Comparison of ENCODE assay signal across 8 mouse cellular contexts in genomic region chr13:109210403-109210802, GRCm38 (mm10).
DNase-seq lines count a peak whose midpoint lies in the region; ATAC-seq and TF ChIP-seq lines count a peak whose summit lies in the region.

No protein-coding gene starts in this region.

- H3K4me2 ChIP-seq in liver, postnatal 0 days (ENCODE audit: low read depth, low read length), result no peak overlapping the region

- no peak overlapping the region for H3K9ac ChIP-seq in ES-Bruce4 (ENCODE audit: low read depth, poor library complexity, severe bottlenecking)
- H3K9ac ChIP-seq in liver, postnatal 0 days (replicated peaks), result no peak overlapping the region

- peaks cover 2% of the 10 kb centered on the region for H3K4me1 ChIP-seq in ES-Bruce4 (ENCODE audit: control insufficient read depth, insufficient read depth, low read length)
- H3K4me1 ChIP-seq in liver, postnatal 0 days (ENCODE audit: insufficient read depth), result 0 out of 2 replicates have a peak, but pooled peaks cover 4% of the 10 kb centered on the region

- TF ChIP-seq POLR2A in ES-Bruce4 (IDR thresholded peaks at IDR 0.05; ENCODE audit: insufficient read depth, low read length), result no peak

- no peaks in the 10 kb centered on the region for H3K9me3 ChIP-seq in ES-Bruce4 (replicated peaks; ENCODE audit: control insufficient read depth, insufficient read depth, low read length, poor library complexity, severe bottlenecking)
- H3K9me3 ChIP-seq in liver, postnatal 0 days (ENCODE audit: low read length), result no peaks in the 10 kb centered on the region

- peak; percentile 83 for TF ChIP-seq CTCF in ES-Bruce4 (IDR thresholded peaks at IDR 0.05; ENCODE audit: low read depth, low read length)
- TF ChIP-seq CTCF in liver, postnatal 0 days (IDR thresholded peaks at IDR 0.05; ENCODE audit: low read depth), result peak; percentile 88

- no peak overlapping the region for H3K4me3 ChIP-seq in ES-Bruce4 (ENCODE audit: low read depth, low read length)
- no peak overlapping the region for H3K4me3 ChIP-seq in liver, postnatal 0 days (ENCODE audit: low read depth, low read length)

- no peak for TF ChIP-seq EP300 in ES-Bruce4 (IDR thresholded peaks at IDR 0.05; ENCODE audit: insufficient read depth, low read depth, low read length)
- TF ChIP-seq EP300 in liver, postnatal 0 days (IDR thresholded peaks at IDR 0.05; ENCODE audit: low read depth), result no peak

- DNase-seq in 3T3-L1 (ENCODE audit: low read depth, low spot score), result peak; percentile 80
- peak; percentile 65 for DNase-seq in cerebellum, adult 11-12 months
- DNase-seq in kidney, postnatal 10 days, result peak; percentile 90
- DNase-seq in liver, postnatal 0 days, result peak; percentile 80
- DNase-seq in retina, postnatal 7 days (ENCODE audit: low read depth, low spot score), result peak; percentile 38
- DNase-seq in urinary bladder, postnatal 10 days (ENCODE audit: low spot score), result peak; percentile 58

- H3K27me3 ChIP-seq in ES-Bruce4 (ENCODE audit: control insufficient read depth, insufficient read depth, low read length, poor library complexity, severe bottlenecking), result no peaks in the 10 kb centered on the region; the same call in 1 of the 2 replicates
- H3K27me3 ChIP-seq in liver, postnatal 0 days (ENCODE audit: insufficient read depth, low read length), result no peaks in the 10 kb centered on the region

- ATAC-seq in frontal cortex, adult (ENCODE audit: low TSS enrichment), result peak; percentile 66
- no peak for ATAC-seq in liver, postnatal 0 days

- no peaks in the 10 kb centered on the region for H3K36me3 ChIP-seq in ES-Bruce4 (ENCODE audit: control insufficient read depth, insufficient read depth, low read length, poor library complexity, severe bottlenecking)
- no peaks in the 10 kb centered on the region for H3K36me3 ChIP-seq in liver, postnatal 0 days (replicated peaks; ENCODE audit: insufficient read depth, low read length)

- 2% methylated on average over 4 of the region's 4 CpGs for WGBS in liver, postnatal 0 days (ENCODE audit: insufficient replicate concordance)

- no peak overlapping the region for H3K27ac ChIP-seq in ES-Bruce4 (ENCODE audit: insufficient read depth, low read length)
- H3K27ac ChIP-seq in liver, postnatal 0 days (ENCODE audit: low read depth), result no peak overlapping the region

Comparison
In these comparisons a context has a peak if more than half of its experiments do, and no peak if none do; other contexts are left out.
1. DNase-seq: peak in every context shown above with its lines; median percentile 90 in kidney, postnatal 10 days; 80 in 3T3-L1; 80 in liver, postnatal 0 days; 65 in cerebellum, adult 11-12 months; 58 in urinary bladder, postnatal 10 days; 38 in retina, postnatal 7 days.